Mouse (Mus musculus) heart, postnatal 4 days (tissue): ENCODE results near the gene Mrpl2. TPM values are rescaled to one million over a fixed set of nuclear protein-coding genes. Genes with fewer than 3 reads are reported as not detected.

Source experiments
- DNase-seq: peaks from one replicate; pipeline ENCODE4 v3.0.0; 2021
- total RNA-seq, 2 experiments: library from RNA; stranded (reverse); gene quantifications; 2 replicates each; pipeline ENCODE4 v1.2.3; 2021

Mrpl2 gene
- 100 to 1,000 TPM; 107 to 109 TPM for total RNA-seq

DNA sequence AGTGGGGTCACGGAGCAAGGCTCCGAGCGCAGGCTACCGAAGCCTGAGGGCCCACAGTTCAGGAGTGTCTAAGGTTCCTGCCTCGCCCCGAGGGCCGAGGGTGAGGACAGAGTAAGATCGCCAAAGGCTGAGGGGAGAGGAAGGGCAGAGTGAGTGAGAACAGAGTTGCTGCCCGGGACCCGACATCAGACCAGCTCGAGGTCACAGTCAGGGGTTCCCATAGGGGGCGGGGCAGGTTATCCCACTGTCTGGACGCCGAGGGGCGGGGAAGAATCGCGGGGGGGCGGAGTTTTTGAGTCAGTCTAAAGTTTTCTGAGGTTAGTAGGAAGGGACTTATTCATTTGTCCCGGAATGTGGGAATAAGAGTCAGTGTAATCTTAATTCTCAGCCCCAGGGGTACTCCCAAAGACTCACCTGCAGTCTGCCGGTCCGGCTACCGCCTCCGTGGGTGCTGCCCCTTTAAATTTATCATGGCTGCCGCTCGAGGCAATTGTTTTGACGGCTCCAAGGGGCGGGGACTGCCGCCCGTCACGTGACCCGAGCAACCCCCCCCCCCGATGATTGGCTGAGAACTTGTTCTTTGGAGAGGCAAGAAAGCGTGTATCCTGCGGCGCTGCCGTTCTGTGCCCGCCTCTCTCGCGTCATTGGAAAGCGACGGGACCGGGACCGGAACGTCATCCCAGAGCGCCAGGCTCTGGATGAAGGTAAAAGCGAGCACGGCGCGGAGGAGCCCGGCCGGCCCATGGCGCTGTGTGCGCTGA, at the start of gene Mrpl2, which contains the start of gene Klc4:
Gene Mrpl2, plus strand, starts transcription at position 669 of the 761 bp plus-strand sequence.
Gene Klc4, minus strand, starts transcription at position 462 of the 761 bp plus-strand sequence.
- DNase-seq: peak; percentile 99

GRCm38 (mm10) chr17:46597956-46598355, 48.1 kb upstream of the Mrpl2 start:
- DNase-seq: no peak

- no peak for DNase-seq
Observed at GRCm38 (mm10) chr17:46598963-46599362, 47.1 kb upstream of the Mrpl2 start.

- no peak for DNase-seq
Observed at GRCm38 (mm10) chr17:46600569-46600968, 45.5 kb upstream of the Mrpl2 start.

- peak; percentile 42 for DNase-seq
Observed at GRCm38 (mm10) chr17:46602212-46602611, 43.8 kb upstream of the Mrpl2 start.

- DNase-seq: no peak
Observed at GRCm38 (mm10) chr17:46603229-46603628, 42.8 kb upstream of the Mrpl2 start.

DNA sequence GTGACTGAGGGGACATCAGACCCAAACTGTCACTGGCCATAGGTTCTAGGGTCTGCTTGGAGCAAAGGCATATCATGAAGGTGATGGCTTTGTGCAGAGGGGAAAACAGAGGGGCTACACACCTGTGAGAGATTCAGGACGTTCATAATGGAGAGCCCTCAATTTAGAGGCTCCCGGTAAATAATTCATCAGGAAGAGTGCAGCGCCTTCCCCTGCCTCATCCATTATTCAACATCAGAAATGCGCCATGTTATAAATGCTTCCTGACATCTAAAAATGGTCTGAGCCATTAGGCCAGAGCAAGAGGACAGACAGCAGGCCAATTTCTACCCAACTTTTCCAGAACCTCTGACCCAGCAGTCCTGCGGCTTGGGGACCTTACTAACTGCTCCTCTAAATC, 40.9 kb upstream of the Mrpl2 start:
- no peak for DNase-seq

DNA sequence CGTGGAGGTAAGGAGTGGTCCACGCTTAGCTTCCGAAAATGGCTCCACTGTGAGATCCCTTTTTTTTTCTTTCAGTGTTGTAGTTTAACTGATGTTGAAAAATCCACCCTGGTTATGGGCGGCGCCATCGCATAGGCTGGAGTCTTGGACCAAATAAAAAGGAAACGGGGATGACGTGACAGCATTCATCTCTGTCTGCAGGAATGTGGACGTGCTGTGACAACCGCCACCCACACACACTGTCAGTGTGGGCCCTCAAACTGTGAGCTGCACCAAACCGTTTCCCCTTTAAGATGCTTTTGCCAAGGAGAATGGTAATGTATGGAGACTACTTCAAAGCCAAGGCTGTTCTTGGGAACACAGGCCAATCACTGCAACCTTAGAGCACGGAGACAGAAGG, 40.0 kb upstream of the Mrpl2 start:
- no peak for DNase-seq

DNA sequence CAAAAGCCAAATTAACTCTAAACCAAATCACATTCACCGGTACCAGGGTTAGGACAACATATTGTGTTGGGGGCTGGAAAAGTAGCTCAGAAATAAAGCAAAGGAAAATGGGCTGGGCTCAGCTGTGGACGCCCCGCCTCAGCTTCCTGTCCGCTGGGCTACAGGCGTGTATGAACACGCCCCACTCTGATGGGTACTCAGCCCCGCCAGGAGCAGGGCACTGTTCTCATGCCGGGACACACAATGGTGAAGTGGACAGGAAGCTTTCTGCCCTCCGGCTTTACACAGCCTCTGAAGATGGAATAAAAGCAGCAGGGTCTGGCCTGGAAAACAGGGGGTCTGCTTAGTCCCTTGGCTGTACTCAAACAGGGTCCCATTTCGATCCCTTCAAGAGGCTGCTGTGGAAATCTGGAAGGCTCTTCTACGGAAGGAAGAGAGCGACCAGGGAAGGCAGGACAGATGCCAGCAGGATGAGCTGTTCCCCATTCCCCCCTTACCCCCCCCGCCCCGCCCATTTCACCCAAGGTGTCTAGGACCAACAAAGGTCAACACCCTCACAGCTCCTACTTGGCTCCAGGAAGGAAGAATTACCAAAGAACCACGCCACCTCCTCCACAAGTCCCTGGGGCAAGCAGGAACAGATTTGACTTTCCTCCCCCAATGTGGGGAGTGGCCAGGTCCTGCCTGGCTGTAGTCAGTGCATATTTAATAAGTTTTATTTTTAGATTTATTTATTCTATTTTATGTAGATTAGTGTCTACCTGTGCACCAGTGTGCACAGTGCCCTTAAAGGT, 36.1 kb upstream of the Mrpl2 start:
- DNase-seq: no peak

DNA sequence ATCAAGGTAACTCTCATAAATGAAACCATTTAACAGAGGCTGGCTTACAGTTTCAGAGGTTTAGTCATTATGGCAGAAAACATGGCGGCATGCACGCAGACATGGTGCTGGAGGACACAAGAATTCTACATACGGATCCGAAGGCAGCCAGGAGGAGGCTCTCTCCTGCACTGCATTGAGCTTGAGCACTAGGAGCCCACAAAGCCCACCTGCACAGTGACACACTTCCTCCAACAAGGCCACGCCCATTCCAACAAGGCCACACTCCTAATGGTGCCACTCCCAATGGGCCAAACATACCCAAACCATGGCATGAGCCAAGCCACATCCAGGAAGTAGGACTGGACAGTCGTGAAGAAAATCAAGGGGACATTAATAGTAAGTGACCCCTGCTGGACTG, 34.7 kb upstream of the Mrpl2 start:
- no peak for DNase-seq

DNA sequence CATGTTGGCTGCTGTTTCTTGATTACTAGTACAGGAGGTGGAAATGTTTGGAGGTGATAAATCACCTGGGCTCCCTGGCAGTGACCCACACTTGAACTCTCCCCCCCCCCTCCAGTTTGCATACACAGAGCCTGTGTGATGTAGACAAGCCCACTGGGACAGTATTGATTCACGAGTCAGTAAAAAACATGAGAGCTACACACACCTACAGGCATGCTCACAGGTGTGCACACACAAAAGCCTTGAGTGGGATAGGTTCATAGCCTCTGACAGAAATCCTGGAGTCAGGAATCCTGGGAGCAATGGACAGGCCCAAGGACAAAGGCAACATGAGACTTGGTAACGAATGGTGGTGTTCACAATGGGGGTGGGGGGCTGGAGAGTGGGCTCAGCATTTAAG, 33.8 kb upstream of the Mrpl2 start:
- DNase-seq: no peak

GRCm38 (mm10) chr17:46612820-46613219, 33.2 kb upstream of the Mrpl2 start:
- DNase-seq: no peak

DNA sequence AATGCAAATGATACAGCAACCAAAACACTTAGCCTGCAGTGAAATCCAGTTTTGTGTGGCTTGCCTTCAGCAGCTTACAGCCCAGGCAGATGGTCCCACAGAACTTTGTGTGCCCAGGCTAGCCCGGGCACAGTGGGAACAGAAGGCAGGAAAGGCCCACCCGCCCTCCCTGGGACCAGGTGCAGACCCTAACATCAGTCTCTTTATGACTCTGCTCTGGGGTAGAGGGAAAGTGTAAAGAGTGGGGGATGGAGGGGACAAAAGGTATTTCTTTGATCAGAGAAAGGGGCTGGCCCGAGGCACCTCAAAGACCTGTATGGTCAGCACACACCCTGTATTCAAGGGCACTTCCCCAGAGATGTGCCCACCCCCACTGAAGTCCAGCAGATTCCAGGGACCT, 32.8 kb upstream of the Mrpl2 start:
- no peak for DNase-seq

DNA sequence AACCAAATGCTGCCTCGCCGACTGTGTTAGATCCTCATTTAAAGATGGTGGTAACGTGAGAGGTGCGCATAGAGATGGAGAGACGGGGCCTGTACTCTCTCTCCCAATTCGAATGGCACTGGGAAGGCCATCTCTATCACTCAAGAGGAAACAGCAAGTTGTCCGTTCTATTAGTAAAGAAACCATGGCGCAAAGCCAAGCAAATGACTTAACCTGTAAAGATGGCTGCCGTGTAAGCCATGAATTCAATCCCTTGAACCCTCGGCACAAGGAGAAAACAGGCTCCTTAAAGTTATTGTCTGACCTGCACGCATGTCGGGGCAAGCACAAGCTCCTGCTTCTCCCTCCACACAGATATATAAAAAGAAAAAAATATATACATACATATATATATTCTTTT, 28.2 kb upstream of the Mrpl2 start:
- no peak for DNase-seq

GRCm38 (mm10) chr17:46618394-46618768, 27.6 kb upstream of the Mrpl2 start:
- no peak for DNase-seq

- no peak for DNase-seq
Observed at GRCm38 (mm10) chr17:46618769-46619682, 27.0 kb upstream of the Mrpl2 start.

DNA sequence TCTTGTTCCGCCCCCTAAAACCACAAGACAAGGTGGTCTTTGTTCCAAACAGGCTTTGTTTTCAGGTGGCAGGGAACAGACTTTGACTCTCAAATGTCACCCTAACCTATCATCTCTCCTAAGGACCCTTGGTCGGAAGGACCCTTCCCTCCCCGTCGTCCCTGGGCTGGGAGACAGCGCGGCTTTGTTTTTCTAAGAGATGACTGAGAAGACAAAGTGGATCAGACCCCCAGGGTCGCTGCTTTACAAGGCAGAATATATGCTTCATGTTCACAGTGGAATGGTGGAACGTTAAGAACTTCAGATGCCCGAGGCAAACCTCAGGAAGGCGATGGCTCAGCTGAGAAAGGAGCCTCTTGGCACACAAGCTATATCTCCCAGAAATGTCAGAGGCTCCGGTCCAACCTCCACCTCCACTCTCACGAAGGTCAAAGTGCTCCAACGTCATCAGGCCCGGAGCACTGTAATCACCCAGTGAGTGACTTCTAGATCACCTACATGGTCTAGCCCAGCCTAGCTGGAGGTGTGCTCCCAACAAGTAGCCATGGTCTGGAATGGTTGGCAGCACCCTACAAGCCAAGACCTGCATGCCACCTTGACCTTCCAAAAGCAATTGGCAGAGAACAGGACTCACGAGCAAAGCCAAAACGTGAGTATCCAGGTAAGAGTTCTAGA, 26.2 kb upstream of the Mrpl2 start:
- no peak for DNase-seq

DNA sequence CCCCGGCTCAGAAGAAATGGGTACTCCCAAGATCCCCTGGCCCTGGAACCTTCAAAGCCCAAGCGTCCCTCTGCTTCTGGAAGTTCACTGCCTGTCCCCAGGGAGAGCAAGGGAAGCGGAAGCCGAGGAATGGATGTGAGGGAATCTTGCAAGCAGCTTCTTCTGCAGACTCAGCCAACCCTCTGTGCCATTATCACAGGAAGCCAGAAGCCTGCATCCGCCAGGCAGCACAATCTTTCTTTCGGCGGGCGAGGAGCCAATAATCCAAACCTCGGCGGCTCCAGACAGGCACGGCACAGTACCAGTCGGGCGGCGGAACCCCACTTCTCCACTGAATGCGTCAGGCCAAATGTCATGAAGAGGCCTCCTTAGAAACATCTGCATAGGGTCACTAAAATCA, 24.7 kb upstream of the Mrpl2 start:
- DNase-seq: peak; percentile 81

GRCm38 (mm10) chr17:46622269-46622668, 23.8 kb upstream of the Mrpl2 start:
- DNase-seq: no peak

GRCm38 (mm10) chr17:46623819-46624557, 22.0 kb upstream of the Mrpl2 start:
- peak; percentile 54 for DNase-seq

GRCm38 (mm10) chr17:46624598-46624997, 21.4 kb upstream of the Mrpl2 start:
- no peak for DNase-seq
